Mouse (Mus musculus) macrophage (primary cell): ENCODE results near the gene Mrpl51. TPM values are rescaled to one million over a fixed set of nuclear protein-coding genes. Genes with fewer than 3 reads are reported as not detected.

Experiments used
- H3K27ac ChIP-seq: fragments of 350-480 bp; formaldehyde crosslinking; 2 replicates; pipeline ENCODE4 v1.9.0; 2021
- H3K36me3 ChIP-seq: fragments of 350-480 bp; formaldehyde crosslinking; 2 replicates; pipeline ENCODE4 v1.9.0; 2021; ENCODE audit errors: inconsistent target
- H3K4me3 ChIP-seq: fragments of 350-480 bp; formaldehyde crosslinking; 2 replicates; pipeline ENCODE4 v1.9.0; 2021; ENCODE audit errors: inconsistent target
- H3K79me2 ChIP-seq: fragments of 350-480 bp; formaldehyde crosslinking; 2 replicates; pipeline ENCODE4 v1.9.0; 2021; ENCODE audit errors: inconsistent target
- WGBS: methylation state at CpG from one replicate; pipeline ENCODE4 v1.1.7; 2026; ENCODE audit warnings: inconsistent platforms; ENCODE audit not compliant: missing documents; 5-methylcytosine and 5-hydroxymethylcytosine counted together
- polyA plus RNA-seq: library from polyadenylated mRNA; stranded (reverse); fragments of 250-400 nt; gene quantifications from 3 replicates; pipeline ENCODE4 v1.2.4, GENCODE M21; 2018; ENCODE audit warnings: inconsistent platforms

The Mrpl51 gene
- polyA plus RNA-seq, 1 experiment from 2014 or later = 40.8 TPM

DNA sequence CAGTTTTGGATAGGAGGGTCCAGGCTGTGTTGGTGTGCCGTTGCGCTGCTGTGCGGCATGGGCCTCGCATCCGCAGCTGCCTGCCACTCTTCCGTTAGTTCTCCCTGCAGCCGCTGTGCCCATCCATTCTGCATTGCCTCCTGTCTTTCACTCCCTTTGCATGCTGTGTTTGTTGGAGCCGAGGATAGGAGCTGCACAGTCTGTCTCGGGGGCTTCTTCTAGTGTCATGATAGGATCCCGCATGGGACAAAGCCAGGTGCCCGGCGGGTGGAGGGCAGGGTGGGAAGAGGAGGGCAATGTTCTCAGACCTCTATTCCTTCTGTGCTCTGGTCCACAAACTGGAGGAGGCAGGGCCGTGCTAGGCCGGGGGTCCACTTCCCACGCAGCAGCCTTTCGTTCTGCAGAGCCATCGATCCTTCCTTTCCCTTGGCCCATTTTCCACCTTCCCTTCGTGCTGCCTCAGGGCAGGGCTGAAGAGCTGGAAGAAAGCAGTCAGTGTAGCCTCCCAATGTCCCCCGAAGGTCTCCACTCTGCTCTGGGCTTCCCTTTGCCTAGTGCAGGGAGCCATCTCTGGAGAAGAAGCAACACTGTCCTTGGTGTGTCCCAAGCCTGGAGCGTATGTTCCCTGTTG lies 29.6 kb downstream of the Mrpl51 start:
- WGBS = 96% methylated on average over 18 of the region's 20 CpGs
- peaks cover 12% of the 10 kb centered on the region; the same call in 1 of the 2 replicates for H3K79me2 ChIP-seq
- no peak overlapping the region for H3K4me3 ChIP-seq
- peaks cover 39% of the 10 kb centered on the region for H3K36me3 ChIP-seq
- H3K27ac ChIP-seq = no peak overlapping the region

GRCm38 (mm10) chr6:125222146-125222545 lies 30.5 kb downstream of the Mrpl51 start:
- peaks cover 3% of the 10 kb centered on the region; the same call in 1 of the 2 replicates for H3K79me2 ChIP-seq
- 33% methylated on average over 2 of the region's 2 CpGs for WGBS
- peaks cover 48% of the 10 kb centered on the region for H3K36me3 ChIP-seq
- no peak overlapping the region for H3K27ac ChIP-seq
- H3K4me3 ChIP-seq = no peak overlapping the region

DNA sequence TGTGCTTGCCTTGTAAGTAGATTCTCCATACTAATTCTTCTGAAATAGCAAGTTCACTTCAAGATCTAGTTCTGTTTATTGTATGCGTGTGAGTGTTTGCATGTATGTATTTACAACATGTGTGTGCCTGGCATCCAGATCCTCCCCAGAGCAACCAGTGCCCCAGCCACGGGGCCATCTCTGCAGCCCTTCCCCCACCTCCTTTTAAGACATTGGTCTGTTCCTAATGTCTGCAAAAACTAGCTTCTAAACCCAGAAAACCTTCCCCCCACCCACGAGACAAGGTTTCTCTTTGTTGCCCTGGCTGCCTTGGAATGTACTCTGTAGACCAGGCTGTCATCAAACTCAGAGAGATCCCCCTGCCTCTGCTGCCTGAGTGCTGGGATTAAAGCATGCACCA lies 31.0 kb downstream of the Mrpl51 start:
- H3K79me2 ChIP-seq = no peaks in the 10 kb centered on the region; the same call in 1 of the 2 replicates
- no peak overlapping the region for H3K27ac ChIP-seq
- WGBS = 61% methylated on average over 3 of the region's 3 CpGs
- H3K4me3 ChIP-seq = no peak overlapping the region
- H3K36me3 ChIP-seq = peaks cover 52% of the 10 kb centered on the region

DNA sequence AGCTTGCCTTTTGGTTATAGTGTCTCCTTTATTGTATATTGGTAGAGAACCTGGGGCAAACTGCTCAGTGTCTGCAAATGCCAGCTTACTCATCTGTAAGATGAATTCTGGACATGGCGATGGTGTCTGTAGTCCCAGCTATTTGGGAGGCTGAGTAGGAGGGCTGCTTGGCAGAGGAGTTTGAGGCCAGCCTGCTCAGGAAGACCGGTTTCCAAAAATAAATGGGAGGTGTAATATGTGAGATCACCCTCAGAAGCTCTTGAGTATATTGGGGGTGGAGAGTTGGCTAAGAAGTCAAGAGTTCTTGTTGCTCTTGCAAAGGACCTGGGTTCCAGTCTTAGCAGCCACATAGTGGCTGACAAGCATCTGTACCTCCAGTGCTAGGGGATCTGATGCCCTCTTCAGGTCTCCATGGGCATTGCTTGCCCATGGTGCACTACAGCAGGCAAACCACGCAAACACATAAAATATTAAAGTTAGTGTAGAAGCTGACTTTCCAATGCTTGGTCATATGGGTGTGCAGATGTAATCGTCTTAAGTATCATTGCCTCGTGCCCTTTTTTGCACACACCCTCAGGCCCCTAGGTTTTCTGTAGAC lies 34.0 kb downstream of the Mrpl51 start:
- no peak overlapping the region for H3K27ac ChIP-seq
- no peak overlapping the region for H3K4me3 ChIP-seq
- WGBS = 90% methylated on average over 5 of the region's 5 CpGs
- H3K36me3 ChIP-seq = peaks cover 69% of the 10 kb centered on the region
- H3K79me2 ChIP-seq = no peaks in the 10 kb centered on the region

- WGBS = 68% methylated on average over 7 of the region's 9 CpGs
- no peaks in the 10 kb centered on the region for H3K79me2 ChIP-seq
- no peak overlapping the region for H3K27ac ChIP-seq
- H3K4me3 ChIP-seq = no peak overlapping the region; the same call in 1 of the 2 replicates
- H3K36me3 ChIP-seq = peaks cover 41% of the 10 kb centered on the region
Measured at GRCm38 (mm10) chr6:125230571-125230970, 39.0 kb downstream of the Mrpl51 start.

GRCm38 (mm10) chr6:125231117-125232044 lies 39.8 kb downstream of the Mrpl51 start, which contains the start of gene Tapbpl:
Gene Tapbpl (minus strand): TSS chr6:125231860.
- Histone ChIP-seq H3K4me3 (peak within 1 kb of the TSS; percentile 95), H3K36me3 (peaks cover 33% of the 10 kb centered on the region), H3K79me2 (no peaks in the 10 kb centered on the region), H3K27ac (peak within 1 kb of the TSS; percentile 95)
- 2% methylated on average over 14 of the region's 16 CpGs for WGBS

DNA sequence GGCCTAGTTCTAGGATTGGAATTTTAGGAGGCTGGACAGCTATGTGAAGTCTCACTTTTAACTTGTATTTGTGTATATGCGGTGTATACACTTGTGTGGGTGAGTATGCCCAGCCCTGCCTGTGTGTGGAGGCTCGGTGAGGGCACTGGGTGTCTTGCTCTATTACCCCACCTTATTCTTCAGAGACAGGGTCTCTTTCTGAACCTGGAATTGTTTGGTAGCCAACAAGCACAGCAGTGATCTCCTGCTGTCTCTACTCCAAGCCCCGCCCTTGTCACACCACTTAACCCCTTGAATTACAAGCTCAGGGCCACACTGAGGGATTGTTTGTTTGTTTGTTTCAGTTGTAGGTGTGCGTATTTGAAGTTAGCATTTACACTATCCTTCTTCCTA lies 40.4 kb downstream of the Mrpl51 start:
- peaks cover 26% of the 10 kb centered on the region for H3K36me3 ChIP-seq

GRCm38 (mm10) chr6:125232516-125232915 lies 40.9 kb downstream of the Mrpl51 start:
- H3K79me2 ChIP-seq = no peaks in the 10 kb centered on the region
- H3K36me3 ChIP-seq = peaks cover 21% of the 10 kb centered on the region; the same call in 1 of the 2 replicates
- H3K4me3 ChIP-seq = peak overlapping the region; percentile 95; the same call in 1 of the 2 replicates
- 58% methylated on average over 6 of the region's 6 CpGs for WGBS
- peak overlapping the region; percentile 95 for H3K27ac ChIP-seq

More for the DNA sequence above, 40.4 kb downstream of the Mrpl51 start:
- Histone ChIP-seq H3K4me3 (peak overlapping the region; percentile 95), H3K79me2 (no peaks in the 10 kb centered on the region), H3K27ac (peak overlapping the region; percentile 95)
- WGBS = 19% methylated on average over 4 of the region's 4 CpGs

DNA sequence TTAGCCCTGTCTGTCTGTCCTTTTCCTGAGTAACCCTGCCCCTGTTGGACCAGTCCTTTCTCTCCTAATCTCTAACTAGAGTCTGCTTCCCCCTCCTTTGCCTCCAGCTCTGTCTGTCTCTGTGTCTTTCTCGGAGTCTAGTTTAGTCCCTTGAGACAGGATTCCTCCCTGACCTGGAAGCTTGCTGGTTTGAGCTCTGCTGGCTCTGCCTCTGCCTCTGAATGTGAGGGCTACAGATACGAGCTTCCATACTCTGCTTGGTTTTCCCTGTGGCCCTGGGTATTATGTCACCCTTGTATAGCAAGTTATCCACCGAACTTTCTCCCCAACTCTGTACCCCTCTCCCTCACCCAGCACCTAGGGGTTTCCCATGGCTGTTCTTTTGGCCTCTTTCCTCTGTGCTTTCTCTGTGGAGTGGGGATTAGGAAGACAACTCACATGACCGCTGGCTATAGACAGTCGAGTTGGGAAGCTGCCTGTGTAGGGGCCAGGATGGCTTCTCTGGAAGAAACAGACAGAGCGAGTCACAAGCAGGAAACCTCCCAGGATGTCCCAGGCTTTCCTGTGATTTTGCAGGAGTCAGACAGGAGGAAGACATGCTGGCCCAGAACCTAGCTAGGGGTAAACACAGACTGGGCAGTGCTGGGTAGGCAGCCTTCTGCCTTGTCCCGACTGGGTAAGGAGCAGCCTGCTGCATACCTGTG lies 42.4 kb downstream of the Mrpl51 start:
- Histone ChIP-seq H3K27ac (no peak overlapping the region), H3K79me2 (no peaks in the 10 kb centered on the region), H3K4me3 (no peak overlapping the region), H3K36me3 (peaks cover 7% of the 10 kb centered on the region; the same call in 1 of the 2 replicates)
- 47% methylated on average over 7 of the region's 7 CpGs for WGBS

DNA sequence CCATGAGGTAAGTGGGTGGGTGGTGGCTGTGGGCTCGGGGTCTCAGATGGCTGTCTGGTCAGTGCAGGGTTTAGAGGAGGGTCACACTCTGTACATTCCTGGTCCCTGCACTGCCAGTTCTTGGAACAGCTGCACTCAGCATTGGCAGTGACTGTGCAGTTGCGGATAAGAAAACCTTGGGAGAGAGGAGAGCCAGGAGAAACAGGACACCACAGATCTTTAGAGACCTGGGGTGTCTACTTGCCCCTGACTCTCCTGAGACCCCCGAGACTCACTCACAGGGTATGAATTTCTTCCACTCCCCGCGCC lies 42.9 kb downstream of the Mrpl51 start:
- H3K79me2 ChIP-seq = no peaks in the 10 kb centered on the region
- H3K27ac ChIP-seq = no peak overlapping the region
- H3K4me3 ChIP-seq = no peak overlapping the region
- H3K36me3 ChIP-seq = peaks cover 2% of the 10 kb centered on the region; the same call in 1 of the 2 replicates
- WGBS = 57% methylated on average over 5 of the region's 5 CpGs

GRCm38 (mm10) chr6:125236341-125236740 lies 44.7 kb downstream of the Mrpl51 start:
- no peak overlapping the region for H3K27ac ChIP-seq
- no peak overlapping the region for H3K4me3 ChIP-seq
- WGBS = 62% methylated on average over 6 of the region's 6 CpGs
- H3K79me2 ChIP-seq = no peaks in the 10 kb centered on the region
- no peaks in the 10 kb centered on the region for H3K36me3 ChIP-seq

DNA sequence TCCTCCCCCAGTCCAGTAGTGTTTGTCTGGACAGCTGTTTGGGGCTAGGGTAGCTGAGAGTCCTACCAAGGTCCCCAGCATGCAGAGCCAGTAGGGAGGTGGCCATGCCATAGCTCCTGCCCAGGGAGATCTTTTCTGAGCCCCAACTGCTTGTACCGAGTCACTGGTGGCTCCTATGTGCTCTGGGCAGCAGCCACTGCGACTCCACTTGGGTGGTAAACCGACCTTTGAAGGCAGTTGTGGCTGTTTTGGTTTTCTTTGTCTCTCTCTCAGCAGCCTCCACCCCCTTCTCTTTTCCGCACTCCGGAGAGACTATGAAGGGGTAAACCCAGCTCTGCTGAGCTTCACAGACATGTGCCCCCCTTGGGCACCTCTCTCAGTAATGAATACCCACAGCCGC lies 45.2 kb downstream of the Mrpl51 start, which contains the start of gene Cd27:
Gene Cd27 (minus strand): TSS at position 229 of the 400 bp plus-strand sequence.
- H3K27ac ChIP-seq = no peak within 1 kb of the TSS
- H3K4me3 ChIP-seq = no peak within 1 kb of the TSS
- H3K79me2 ChIP-seq = no peaks in the 10 kb centered on the region
- WGBS = 36% methylated on average over 6 of the region's 6 CpGs
- H3K36me3 ChIP-seq = no peaks in the 10 kb centered on the region

- Histone ChIP-seq H3K79me2 (no peaks in the 10 kb centered on the region), H3K36me3 (no peaks in the 10 kb centered on the region), H3K27ac (no peak overlapping the region), H3K4me3 (no peak overlapping the region)
- 43% methylated on average over 4 of the region's 4 CpGs for WGBS
Measured at GRCm38 (mm10) chr6:125237421-125237820, 45.8 kb downstream of the Mrpl51 start.

- Histone ChIP-seq H3K36me3 (no peaks in the 10 kb centered on the region), H3K27ac (no peak overlapping the region), H3K79me2 (no peaks in the 10 kb centered on the region), H3K4me3 (no peak overlapping the region)
- WGBS = 13% methylated on average over 6 of the region's 6 CpGs
Measured at GRCm38 (mm10) chr6:125238396-125238795, 46.8 kb downstream of the Mrpl51 start.
